Mouse (Mus musculus): ENCODE measurements around the gene Celf2. TPM values are rescaled to one million over a fixed set of nuclear protein-coding genes. Genes with fewer than 3 reads are reported as not detected.

Gene Celf2
- polyA plus RNA-seq, 1 experiment from 2014 or later = 52.0 TPM

- no peak overlapping the region for H3K9ac ChIP-seq
- H3K4me1 ChIP-seq (replicated peaks) = no peaks in the 10 kb centered on the region
- ATAC-seq = no peak
- H3K4me2 ChIP-seq (replicated peaks) = no peak overlapping the region
- no peaks in the 10 kb centered on the region for H3K36me3 ChIP-seq
- no peak overlapping the region for H3K4me3 ChIP-seq (replicated peaks)
- no peak overlapping the region for H3K27ac ChIP-seq
- 93% methylated on average over 2 of the region's 2 CpGs for WGBS
- H3K9me3 ChIP-seq = no peaks in the 10 kb centered on the region
- H3K27me3 ChIP-seq (replicated peaks) = no peaks in the 10 kb centered on the region
These were observed 570.2 kb downstream of the Celf2 start for GRCm38 (mm10) chr2:6939143-6939542.

- Histone ChIP-seq H3K9ac (no peak overlapping the region), H3K9me3 (no peaks in the 10 kb centered on the region), H3K27ac (no peak overlapping the region), H3K36me3 (no peaks in the 10 kb centered on the region), H3K4me1 (replicated peaks) (no peaks in the 10 kb centered on the region), H3K4me2 (replicated peaks) (no peak overlapping the region), H3K4me3 (replicated peaks) (no peak overlapping the region), H3K27me3 (replicated peaks) (no peaks in the 10 kb centered on the region)
- 60% methylated on average over 12 of the region's 12 CpGs for WGBS
- ATAC-seq = no peak
These were observed 576.2 kb downstream of the Celf2 start for GRCm38 (mm10) chr2:6933130-6933529.

- Histone ChIP-seq H3K4me2 (replicated peaks) (no peak overlapping the region), H3K4me3 (replicated peaks) (no peak overlapping the region), H3K9me3 (no peaks in the 10 kb centered on the region), H3K9ac (no peak overlapping the region), H3K27me3 (replicated peaks) (no peaks in the 10 kb centered on the region), H3K27ac (no peak overlapping the region), H3K4me1 (replicated peaks) (no peaks in the 10 kb centered on the region), H3K36me3 (no peaks in the 10 kb centered on the region)
- 53% methylated on average over 4 of the region's 4 CpGs for WGBS
- ATAC-seq = peak; percentile 23; the same call in 1 of the 2 replicates
These were observed 581.5 kb downstream of the Celf2 start for GRCm38 (mm10) chr2:6927693-6928360.

- H3K4me1 ChIP-seq (replicated peaks) = no peaks in the 10 kb centered on the region
- H3K9me3 ChIP-seq = no peaks in the 10 kb centered on the region
- WGBS = 84% methylated on average over 5 of the region's 5 CpGs
- no peak overlapping the region for H3K27ac ChIP-seq
- H3K36me3 ChIP-seq = no peaks in the 10 kb centered on the region
- no peak for ATAC-seq
- H3K9ac ChIP-seq = no peak overlapping the region
- no peak overlapping the region for H3K4me2 ChIP-seq (replicated peaks)
- no peaks in the 10 kb centered on the region for H3K27me3 ChIP-seq (replicated peaks)
- no peak overlapping the region for H3K4me3 ChIP-seq (replicated peaks)
These were observed 583.9 kb downstream of the Celf2 start for GRCm38 (mm10) chr2:6925505-6925904.

- no peak overlapping the region for H3K4me3 ChIP-seq (replicated peaks)
- ATAC-seq = no peak; the same call in 1 of the 2 replicates
- H3K4me2 ChIP-seq (replicated peaks) = no peak overlapping the region
- H3K36me3 ChIP-seq = no peaks in the 10 kb centered on the region
- no peaks in the 10 kb centered on the region for H3K27me3 ChIP-seq (replicated peaks)
- H3K9ac ChIP-seq = no peak overlapping the region
- H3K9me3 ChIP-seq = no peaks in the 10 kb centered on the region
- H3K27ac ChIP-seq = no peak overlapping the region
- 53% methylated on average over 15 of the region's 15 CpGs for WGBS
- H3K4me1 ChIP-seq (replicated peaks) = no peaks in the 10 kb centered on the region
These were observed 585.5 kb downstream of the Celf2 start for GRCm38 (mm10) chr2:6923738-6924474.

- no peaks in the 10 kb centered on the region; the same call in 1 of the 2 replicates for H3K4me1 ChIP-seq (replicated peaks)
- WGBS = 84% methylated on average over 4 of the region's 4 CpGs
These were observed 594.0 kb downstream of the Celf2 start for GRCm38 (mm10) chr2:6915386-6915785.

GRCm38 (mm10) chr2:6913315-6913714 lies 596.0 kb downstream of the Celf2 start:
- WGBS = 86% methylated on average over 10 of the region's 10 CpGs
- Histone ChIP-seq H3K9ac (no peak overlapping the region), H3K4me3 (replicated peaks) (no peak overlapping the region), H3K4me1 (replicated peaks) (no peaks in the 10 kb centered on the region; the same call in 1 of the 2 replicates), H3K4me2 (replicated peaks) (no peak overlapping the region), H3K27ac (no peak overlapping the region), H3K36me3 (no peaks in the 10 kb centered on the region), H3K9me3 (no peaks in the 10 kb centered on the region), H3K27me3 (replicated peaks) (no peaks in the 10 kb centered on the region)
- no peak for ATAC-seq

More at GRCm38 (mm10) chr2:6915386-6915785, 594.0 kb downstream of the Celf2 start:
- Histone ChIP-seq H3K27me3 (replicated peaks) (no peaks in the 10 kb centered on the region), H3K4me3 (replicated peaks) (no peak overlapping the region), H3K9ac (no peak overlapping the region), H3K27ac (no peak overlapping the region), H3K9me3 (no peaks in the 10 kb centered on the region), H3K4me2 (replicated peaks) (no peak overlapping the region), H3K36me3 (no peaks in the 10 kb centered on the region)
- no peak for ATAC-seq

- no peak overlapping the region for H3K4me3 ChIP-seq (replicated peaks)
- H3K4me1 ChIP-seq (replicated peaks) = no peaks in the 10 kb centered on the region; the same call in 1 of the 2 replicates
- no peak overlapping the region for H3K9ac ChIP-seq
- ATAC-seq = no peak
- no peaks in the 10 kb centered on the region for H3K27me3 ChIP-seq (replicated peaks)
- no peaks in the 10 kb centered on the region for H3K9me3 ChIP-seq
- H3K4me2 ChIP-seq (replicated peaks) = no peak overlapping the region
- H3K27ac ChIP-seq = no peak overlapping the region
- no peaks in the 10 kb centered on the region for H3K36me3 ChIP-seq
- 55% methylated on average over 7 of the region's 7 CpGs for WGBS
These were observed 597.4 kb downstream of the Celf2 start for GRCm38 (mm10) chr2:6911932-6912331.

GRCm38 (mm10) chr2:6909921-6910320 lies 599.4 kb downstream of the Celf2 start:
- H3K4me2 ChIP-seq (replicated peaks) = no peak overlapping the region
- WGBS = 63% methylated on average over 7 of the region's 7 CpGs
- no peaks in the 10 kb centered on the region for H3K27me3 ChIP-seq (replicated peaks)
- H3K4me3 ChIP-seq (replicated peaks) = no peak overlapping the region
- no peak overlapping the region for H3K9ac ChIP-seq
- H3K4me1 ChIP-seq (replicated peaks) = no peaks in the 10 kb centered on the region; the same call in 1 of the 2 replicates
- no peaks in the 10 kb centered on the region for H3K36me3 ChIP-seq
- no peak for ATAC-seq
- H3K27ac ChIP-seq = no peak overlapping the region
- no peaks in the 10 kb centered on the region for H3K9me3 ChIP-seq

- no peak overlapping the region for H3K4me2 ChIP-seq (replicated peaks)
- WGBS = 66% methylated on average over 3 of the region's 3 CpGs
- H3K9ac ChIP-seq = no peak overlapping the region
These were observed 605.0 kb downstream of the Celf2 start for GRCm38 (mm10) chr2:6904411-6904810.

GRCm38 (mm10) chr2:6903251-6903763 lies 606.1 kb downstream of the Celf2 start:
- Histone ChIP-seq H3K4me1 (replicated peaks) (no peaks in the 10 kb centered on the region), H3K4me2 (replicated peaks) (no peak overlapping the region), H3K9me3 (no peaks in the 10 kb centered on the region), H3K36me3 (no peaks in the 10 kb centered on the region), H3K27ac (no peak overlapping the region), H3K27me3 (replicated peaks) (no peaks in the 10 kb centered on the region), H3K9ac (no peak overlapping the region), H3K4me3 (replicated peaks) (no peak overlapping the region)
- no peak for ATAC-seq
- WGBS = 75% methylated on average over 4 of the region's 4 CpGs

More at GRCm38 (mm10) chr2:6904411-6904810, 605.0 kb downstream of the Celf2 start:
- no peaks in the 10 kb centered on the region for H3K27me3 ChIP-seq (replicated peaks)
- no peaks in the 10 kb centered on the region for H3K36me3 ChIP-seq
- H3K27ac ChIP-seq = no peak overlapping the region
- no peaks in the 10 kb centered on the region for H3K9me3 ChIP-seq
- no peaks in the 10 kb centered on the region for H3K4me1 ChIP-seq (replicated peaks)
- no peak for ATAC-seq
- no peak overlapping the region for H3K4me3 ChIP-seq (replicated peaks)

GRCm38 (mm10) chr2:6896896-6897295 lies 612.5 kb downstream of the Celf2 start:
- Histone ChIP-seq H3K9me3 (no peaks in the 10 kb centered on the region), H3K4me1 (replicated peaks) (no peaks in the 10 kb centered on the region), H3K27ac (no peak overlapping the region), H3K9ac (no peak overlapping the region), H3K27me3 (replicated peaks) (no peaks in the 10 kb centered on the region), H3K4me2 (replicated peaks) (no peak overlapping the region), H3K4me3 (replicated peaks) (no peak overlapping the region), H3K36me3 (no peaks in the 10 kb centered on the region)
- no peak for ATAC-seq
- whole genome bisulfite sequencing = 95% methylated on average over 1 of the region's 1 CpGs

Measured in intestine, embryonic 15.5 days (tissue).